Mouse (Mus musculus) forebrain, embryonic 16.5 days (tissue): ENCODE measurements around the gene Faim. TPM values are rescaled to one million over a fixed set of nuclear protein-coding genes. Genes with fewer than 3 reads are reported as not detected.

Experiments used
- ATAC-seq: fragments of 200-750 bp; cut with Nextera tagmentation; 2 replicates; pipeline ENCODE4 v1.8.0; 2017; ENCODE audit warnings: mild to moderate bottlenecking, moderate library complexity
- H3K27ac ChIP-seq: fragments of 300-500 bp; sonication (generic); 2 replicates; pipeline ENCODE4 v1.5.1; 2014; ENCODE audit warnings: low read length, control low read depth
- H3K27me3 ChIP-seq: fragments of 300-500 bp; sonication (generic); replicated peaks from 2 replicates; pipeline ENCODE4 v1.6.1; 2014; ENCODE audit warnings: low read length; ENCODE audit not compliant: control insufficient read depth, insufficient read depth
- H3K36me3 ChIP-seq: fragments of 300-500 bp; sonication (generic); 2 replicates; pipeline ENCODE4 v1.6.1; 2014; ENCODE audit not compliant: control insufficient read depth, insufficient read depth
- H3K4me1 ChIP-seq: fragments of 300-500 bp; sonication (generic); replicated peaks from 2 replicates; pipeline ENCODE4 v1.6.1; 2014; ENCODE audit warnings: low read length; ENCODE audit not compliant: control insufficient read depth, insufficient read depth
- H3K4me2 ChIP-seq: fragments of 300-500 bp; sonication (generic); 2 replicates; pipeline ENCODE4 v1.6.1; 2014; ENCODE audit warnings: mild to moderate bottlenecking, low read length, control low read depth
- H3K4me3 ChIP-seq: fragments of 300-500 bp; sonication (generic); replicated peaks from 2 replicates; pipeline ENCODE4 v1.5.1; 2014; ENCODE audit warnings: mild to moderate bottlenecking, low read length, control low read depth
- H3K9ac ChIP-seq: fragments of 300-500 bp; sonication (generic); replicated peaks from 2 replicates; pipeline ENCODE4 v1.6.1; 2014; ENCODE audit warnings: low read depth, low read length, control low read depth
- H3K9me3 ChIP-seq: fragments of 300-500 bp; sonication (generic); 2 replicates; pipeline ENCODE4 v1.6.1; 2016; ENCODE audit warnings: low read length; ENCODE audit not compliant: control insufficient read depth
- WGBS: fragments of 180-500 bp; shearing (Covaris S2); extraction: QIAGEN DNeasy Blood & Tissue Kit; methylation state at CpG from one replicate; pipeline ENCODE4 v1.1.7; 2014; 5-methylcytosine and 5-hydroxymethylcytosine counted together
- polyA plus RNA-seq: library from polyadenylated mRNA; unstranded; fragments of >200 nt; fragmentation: Nextera tagmentation; extraction: Ambion mirVana; gene quantifications from 2 replicates; pipeline ENCODE4 v1.2.1, GENCODE M21; 2015

The Faim gene
- polyA plus RNA-seq, 1 experiment from 2014 or later, result 102 TPM

DNA sequence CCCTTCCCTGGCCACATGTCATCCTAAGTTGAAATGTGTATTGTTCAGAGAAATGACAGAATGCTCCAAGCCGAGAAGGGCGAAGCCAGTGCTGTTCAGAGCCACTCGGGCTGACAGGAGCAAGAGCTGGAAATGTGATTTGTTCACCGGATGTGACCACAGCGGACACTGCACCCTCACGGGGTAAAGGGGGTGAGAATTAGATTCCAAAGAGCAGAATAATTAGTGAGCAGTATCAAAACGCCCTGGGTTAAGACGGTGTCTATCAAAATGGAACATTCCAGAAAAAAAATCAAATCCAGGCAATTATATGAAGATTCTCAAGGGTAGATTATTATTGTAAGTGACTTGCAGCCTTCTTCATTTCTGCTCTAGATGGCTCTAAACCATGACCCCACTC is 47.9 kb downstream of the Faim start:
- ATAC-seq, result no peak
- no peaks in the 10 kb centered on the region for H3K27me3 ChIP-seq

DNA sequence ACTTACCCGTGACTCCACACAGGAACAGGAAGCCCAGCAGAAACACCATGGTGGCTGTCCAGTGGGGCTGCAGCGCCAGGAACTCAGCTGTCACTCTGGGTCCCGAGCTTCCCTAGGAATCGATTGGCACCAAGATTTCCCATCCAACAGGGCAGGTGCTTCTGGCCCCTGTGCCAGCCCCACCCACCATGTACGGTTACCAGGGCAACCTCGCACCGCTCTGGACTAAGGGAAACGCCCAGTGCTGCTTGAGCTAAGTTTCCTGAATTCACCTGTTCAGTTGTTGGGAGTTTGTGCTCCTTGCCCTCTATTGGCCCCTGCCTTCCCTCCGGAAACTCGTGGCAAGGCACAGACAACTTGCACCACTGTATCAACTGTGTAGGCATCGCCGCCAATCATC is 49.4 kb downstream of the Faim start, which contains the start of gene Gm1123:
Gene Gm1123, minus strand, starts transcription at position 141 of the 400 bp plus-strand sequence.
- Histone ChIP-seq H3K27ac (no peak within 1 kb of the TSS), H3K36me3 (no peaks in the 10 kb centered on the region), H3K27me3 (no peaks in the 10 kb centered on the region), H3K4me3 (no peak within 1 kb of the TSS), H3K9me3 (no peaks in the 10 kb centered on the region), H3K4me2 (no peak within 1 kb of the TSS), H3K4me1 (no peaks in the 10 kb centered on the region), H3K9ac (no peak within 1 kb of the TSS)
- ATAC-seq, result no peak
- WGBS, result 88% methylated on average over 12 of the region's 12 CpGs

More for the DNA sequence above, 47.9 kb downstream of the Faim start:
- H3K9me3 ChIP-seq, result no peaks in the 10 kb centered on the region
- no peak overlapping the region for H3K4me3 ChIP-seq
- H3K4me1 ChIP-seq, result no peaks in the 10 kb centered on the region
- H3K36me3 ChIP-seq, result no peaks in the 10 kb centered on the region
- no peak overlapping the region for H3K27ac ChIP-seq
- H3K4me2 ChIP-seq, result no peak overlapping the region
- H3K9ac ChIP-seq, result no peak overlapping the region
- 81% methylated on average over 8 of the region's 8 CpGs for WGBS

DNA sequence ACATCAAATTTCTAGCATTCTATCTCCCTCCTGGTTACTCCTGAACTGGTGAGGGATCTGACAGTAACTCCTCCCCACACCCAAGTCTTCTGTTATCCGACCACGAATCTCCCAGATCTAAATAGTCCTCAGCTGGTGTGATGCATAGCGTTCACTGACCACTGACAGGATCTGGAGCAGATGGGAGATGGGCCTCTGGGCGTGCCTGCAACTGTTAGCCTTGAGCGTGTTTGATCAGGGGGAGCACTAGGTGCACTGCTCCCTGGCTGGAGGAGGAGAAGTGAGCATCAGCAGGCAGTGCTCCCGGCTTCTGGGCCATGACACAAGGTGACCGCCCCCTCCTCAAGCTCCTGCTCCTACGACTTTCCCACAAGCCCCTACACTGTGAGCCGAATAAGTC is 55.8 kb downstream of the Faim start:
- Histone ChIP-seq H3K36me3 (0 out of 2 replicates have a peak, but pooled peaks cover 2% of the 10 kb centered on the region), H3K27ac (no peak overlapping the region), H3K9ac (no peak overlapping the region), H3K27me3 (no peaks in the 10 kb centered on the region), H3K9me3 (no peaks in the 10 kb centered on the region), H3K4me2 (no peak overlapping the region), H3K4me3 (no peak overlapping the region), H3K4me1 (peaks cover 6% of the 10 kb centered on the region)
- 85% methylated on average over 9 of the region's 9 CpGs for WGBS
- no peak for ATAC-seq

DNA sequence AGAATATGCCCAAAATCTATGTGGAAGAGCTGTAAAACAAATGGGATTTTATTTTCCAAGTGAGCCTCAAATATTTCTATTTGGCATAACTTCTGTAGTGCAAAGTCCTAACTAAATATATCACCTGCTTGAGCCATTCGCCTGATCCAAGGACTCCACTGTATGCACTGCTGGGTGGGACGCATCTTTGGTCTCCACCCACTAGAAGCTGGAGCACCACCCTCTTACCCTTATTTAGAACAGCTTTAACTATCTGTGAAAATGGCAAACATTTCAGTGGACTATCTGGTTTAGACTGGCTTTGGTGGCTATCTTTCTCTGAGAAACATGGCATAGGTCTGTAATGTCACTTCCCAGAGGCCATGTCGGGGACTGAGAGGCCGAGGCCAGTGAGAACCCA is 56.5 kb downstream of the Faim start:
- H3K27me3 ChIP-seq, result no peaks in the 10 kb centered on the region
- 0 out of 2 replicates have a peak, but pooled peaks cover 2% of the 10 kb centered on the region for H3K36me3 ChIP-seq
- ATAC-seq, result no peak
- no peak overlapping the region for H3K4me3 ChIP-seq
- H3K9me3 ChIP-seq, result no peaks in the 10 kb centered on the region
- no peak overlapping the region for H3K9ac ChIP-seq
- no peak overlapping the region for H3K27ac ChIP-seq
- 95% methylated on average over 4 of the region's 4 CpGs for WGBS
- H3K4me1 ChIP-seq, result peaks cover 6% of the 10 kb centered on the region
- H3K4me2 ChIP-seq, result no peak overlapping the region

DNA sequence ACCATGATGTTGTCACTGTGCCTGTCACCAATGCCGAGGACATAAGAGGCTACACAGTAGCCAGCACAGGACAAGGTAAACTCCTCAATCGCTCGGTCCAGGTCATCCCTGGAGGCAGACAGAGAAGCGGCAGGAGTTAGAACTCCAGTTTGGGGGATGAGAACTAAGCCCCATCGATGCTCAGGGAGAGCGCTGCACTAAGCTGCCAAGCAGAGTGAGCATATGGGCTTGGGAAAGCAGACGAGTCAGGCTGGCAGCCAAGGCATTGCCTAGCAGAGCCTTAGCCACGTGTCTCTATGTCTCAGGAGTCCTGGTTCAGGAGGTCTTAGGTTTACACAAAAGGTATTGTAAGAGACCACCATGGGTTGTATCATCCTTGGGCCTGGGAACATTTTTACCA is 58.6 kb downstream of the Faim start:
- H3K4me3 ChIP-seq, result no peak overlapping the region
- H3K27ac ChIP-seq, result no peak overlapping the region; the same call in 1 of the 2 replicates
- H3K9me3 ChIP-seq, result no peaks in the 10 kb centered on the region
- peak; percentile 66; the same call in 1 of the 2 replicates for ATAC-seq
- WGBS, result 76% methylated on average over 8 of the region's 8 CpGs
- peaks cover 11% of the 10 kb centered on the region for H3K4me1 ChIP-seq
- no peak overlapping the region for H3K4me2 ChIP-seq
- 0 out of 2 replicates have a peak, but pooled peaks cover 2% of the 10 kb centered on the region for H3K36me3 ChIP-seq
- no peak overlapping the region for H3K9ac ChIP-seq
- no peaks in the 10 kb centered on the region for H3K27me3 ChIP-seq

DNA sequence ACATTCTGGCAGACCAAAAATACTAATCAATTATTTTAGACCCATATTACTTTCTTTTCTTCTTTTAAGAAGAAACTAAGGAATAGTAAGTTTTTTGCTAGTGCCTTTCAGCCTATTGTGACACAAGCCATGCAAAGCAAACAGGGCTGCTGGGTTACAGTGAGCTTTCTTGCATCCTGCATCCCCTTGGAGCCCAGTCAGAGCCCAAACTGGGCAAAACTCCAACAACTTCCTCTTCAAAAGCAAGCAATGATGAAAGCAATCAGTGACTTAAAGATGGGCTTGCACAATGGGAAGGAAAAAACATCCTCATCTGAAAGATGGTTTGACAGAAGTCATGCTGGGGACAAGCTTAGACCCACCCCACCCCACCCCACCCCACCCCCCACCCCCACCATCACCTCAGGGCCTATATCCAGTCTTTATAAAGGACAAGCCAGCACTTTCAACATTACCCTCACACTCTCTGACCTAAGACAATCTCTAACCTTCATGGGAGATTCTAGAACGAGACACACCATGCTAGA is 62.6 kb downstream of the Faim start:
- H3K9ac ChIP-seq, result no peak overlapping the region
- WGBS, result 47% methylated on average over 1 of the region's 1 CpGs
- no peak overlapping the region for H3K4me3 ChIP-seq
- H3K4me2 ChIP-seq, result no peak overlapping the region
- no peaks in the 10 kb centered on the region for H3K36me3 ChIP-seq
- H3K9me3 ChIP-seq, result no peaks in the 10 kb centered on the region
- no peaks in the 10 kb centered on the region for H3K27me3 ChIP-seq
- ATAC-seq, result 0 out of 2 replicates have a peak, but pooled peaks have one; percentile 40
- peaks cover 11% of the 10 kb centered on the region for H3K4me1 ChIP-seq
- H3K27ac ChIP-seq, result no peak overlapping the region

DNA sequence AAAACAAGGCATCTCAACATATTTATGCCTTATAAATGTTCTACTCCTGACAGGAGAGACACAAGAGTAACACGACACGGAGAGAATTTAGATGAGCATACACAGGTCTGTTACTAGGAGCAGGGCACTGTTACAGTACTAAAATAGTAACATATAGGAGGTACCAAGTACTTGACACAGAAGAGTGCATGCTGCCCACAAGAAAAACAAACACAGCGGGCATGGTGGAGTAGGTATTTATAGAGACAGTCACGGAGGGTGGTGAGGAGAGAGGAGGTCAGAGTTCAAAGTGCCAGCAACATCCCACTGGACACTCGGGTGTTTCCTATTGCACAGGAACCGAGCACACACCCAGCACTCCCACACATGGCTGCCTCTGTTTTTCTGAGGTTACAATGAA is 63.6 kb downstream of the Faim start:
- 82% methylated on average over 6 of the region's 6 CpGs for WGBS
- Histone ChIP-seq H3K9me3 (no peaks in the 10 kb centered on the region), H3K4me1 (peaks cover 6% of the 10 kb centered on the region), H3K4me2 (no peak overlapping the region), H3K9ac (no peak overlapping the region), H3K36me3 (no peaks in the 10 kb centered on the region), H3K27ac (no peak overlapping the region), H3K27me3 (no peaks in the 10 kb centered on the region), H3K4me3 (no peak overlapping the region)
- no peak for ATAC-seq

Other genes starting within 250 kb of the Faim start
- not detected in 2 replicates for gene Prr23a1, start 143.9 kb upstream of the Faim start, polyA plus RNA-seq
- gene Prr23a2, start 129.9 kb upstream of the Faim start, polyA plus RNA-seq, result not detected in 2 replicates
- gene Prr23a3, start 121.6 kb upstream of the Faim start, polyA plus RNA-seq, result not detected in 2 replicates
- gene 7420426K07Rik, start 83.3 kb upstream of the Faim start, polyA plus RNA-seq, result not detected in 2 replicates
- gene Foxl2, start 31.1 kb upstream of the Faim start, polyA plus RNA-seq, result 0.43 and 0.45 TPM in 2 replicates
- not detected in 2 replicates for gene Gm1123, start 49.3 kb downstream of the Faim start, polyA plus RNA-seq
- 3.2 and 3.9 TPM in 2 replicates for gene Pik3cb, start 154.2 kb downstream of the Faim start, polyA plus RNA-seq